Mouse (Mus musculus) c-Kit-negative CD71-positive TER-119-positive erythroid progenitor cells, embryonic 14.5 days (primary cell): ENCODE results near the gene Ankrd13a.

ENCODE experiments used
- DNase-seq: peaks from one replicate; pipeline ENCODE4 v3.0.0-alpha.2; 2013; ENCODE audit warnings: low read depth, low spot score

Gene Ankrd13a

GRCm38 (mm10) chr5:114774403-114775051 lies at the start of gene Ankrd13a:
Gene Ankrd13a, plus strand, starts transcription at chr5:114774677.
- DNase-seq: peak; percentile 87

GRCm38 (mm10) chr5:114728160-114728559 lies 46.3 kb upstream of the Ankrd13a start:
- DNase-seq: no peak

GRCm38 (mm10) chr5:114730129-114730528 lies 44.3 kb upstream of the Ankrd13a start:
- no peak for DNase-seq

GRCm38 (mm10) chr5:114731498-114731897 lies 43.0 kb upstream of the Ankrd13a start:
- DNase-seq: no peak

- DNase-seq: no peak
Observed at GRCm38 (mm10) chr5:114731969-114732368, 42.5 kb upstream of the Ankrd13a start.

GRCm38 (mm10) chr5:114733606-114734005 lies 40.9 kb upstream of the Ankrd13a start:
- no peak for DNase-seq

GRCm38 (mm10) chr5:114737090-114737887 lies 37.2 kb upstream of the Ankrd13a start:
- DNase-seq: no peak

- no peak for DNase-seq
Observed at GRCm38 (mm10) chr5:114738707-114739241, 35.7 kb upstream of the Ankrd13a start.

GRCm38 (mm10) chr5:114740595-114740994 lies 33.9 kb upstream of the Ankrd13a start:
- DNase-seq: no peak

GRCm38 (mm10) chr5:114742572-114742971 lies 31.9 kb upstream of the Ankrd13a start:
- no peak for DNase-seq

GRCm38 (mm10) chr5:114742998-114743696 lies 31.3 kb upstream of the Ankrd13a start:
- DNase-seq: no peak

GRCm38 (mm10) chr5:114743697-114744090 lies 30.8 kb upstream of the Ankrd13a start:
- DNase-seq: no peak

GRCm38 (mm10) chr5:114745581-114745980 lies 28.9 kb upstream of the Ankrd13a start:
- no peak for DNase-seq

GRCm38 (mm10) chr5:114746886-114747285 lies 27.6 kb upstream of the Ankrd13a start:
- DNase-seq: no peak

- DNase-seq: no peak
Observed at GRCm38 (mm10) chr5:114747521-114747920, 27.0 kb upstream of the Ankrd13a start.

GRCm38 (mm10) chr5:114750325-114750724 lies 24.2 kb upstream of the Ankrd13a start:
- no peak for DNase-seq

- no peak for DNase-seq
Observed at GRCm38 (mm10) chr5:114752397-114752796, 22.1 kb upstream of the Ankrd13a start.

GRCm38 (mm10) chr5:114753384-114753783 lies 21.1 kb upstream of the Ankrd13a start:
- no peak for DNase-seq

GRCm38 (mm10) chr5:114759536-114760090 lies 14.9 kb upstream of the Ankrd13a start:
- DNase-seq: no peak

GRCm38 (mm10) chr5:114761980-114762379 lies 12.5 kb upstream of the Ankrd13a start:
- no peak for DNase-seq

- no peak for DNase-seq
Observed at GRCm38 (mm10) chr5:114764812-114765735, 9.4 kb upstream of the Ankrd13a start.
